31 mouse cellular contexts compared by ENCODE assay signal in genomic region chr2:144727136-144727535, GRCm38 (mm10).
"Had no signal": no experiment of that assay in that cellular context is flagged by ENCODE, and none has a peak within 500 bp of the region (broad histone marks: within the 10 kb centered on the region; RNA-seq: fewer than 3 reads in every experiment).

No protein-coding gene starts in this region.

- H3K9me3 ChIP-seq: limb, embryonic 10.5 days; limb, embryonic 12.5 days; limb, embryonic 13.5 days; limb, embryonic 15.5 days; liver, embryonic 12.5 days; liver, embryonic 13.5 days; liver, embryonic 15.5 days; lung, embryonic 15.5 days; megakaryocyte, embryonic 14.5 days; midbrain, embryonic 10.5 days; midbrain, embryonic 12.5 days; midbrain, embryonic 13.5 days; midbrain, embryonic 15.5 days; neural tube, embryonic 12.5 days had no signal

- H3K27ac ChIP-seq: left cerebral cortex, adult 2 months; limb, embryonic 10.5 days; limb, embryonic 12.5 days; limb, embryonic 13.5 days; limb, embryonic 15.5 days; liver, embryonic 12.5 days; liver, embryonic 13.5 days; liver, embryonic 14.5 days; liver, embryonic 15.5 days; lung, embryonic 15.5 days; macrophage; midbrain, embryonic 10.5 days; midbrain, embryonic 12.5 days; midbrain, embryonic 13.5 days; midbrain, embryonic 15.5 days; neural tube, embryonic 12.5 days had no signal

- H3K9ac ChIP-seq: limb, embryonic 12.5 days; limb, embryonic 13.5 days; limb, embryonic 15.5 days; liver, embryonic 12.5 days; liver, embryonic 13.5 days; liver, embryonic 14.5 days; liver, embryonic 15.5 days; liver, postnatal 0 days; lung, embryonic 14.5 days; lung, embryonic 15.5 days; midbrain, embryonic 12.5 days; midbrain, embryonic 13.5 days; midbrain, embryonic 15.5 days; neural tube, embryonic 12.5 days had no signal

- DNase-seq: left cerebral cortex, postnatal 4 days; liver; liver, embryonic 13.5 days; liver, postnatal 0 days; lung, adult 18-20 months; lung, adult 2 months; lung, embryonic 14.5 days; lung, postnatal 10 days; lung, postnatal 14 days; lung, postnatal 36 days; lung, postnatal 4 days; midbrain, embryonic 14.5 days had no signal

- H3K36me3 ChIP-seq: limb, embryonic 10.5 days; limb, embryonic 12.5 days; limb, embryonic 13.5 days; limb, embryonic 15.5 days; liver, embryonic 12.5 days; liver, embryonic 13.5 days; liver, embryonic 15.5 days; lung, embryonic 15.5 days; midbrain, embryonic 10.5 days; midbrain, embryonic 12.5 days; midbrain, embryonic 13.5 days; midbrain, embryonic 15.5 days; neural tube, embryonic 12.5 days had no signal

- H3K4me1 ChIP-seq: limb, embryonic 10.5 days; limb, embryonic 12.5 days; limb, embryonic 13.5 days; limb, embryonic 15.5 days; liver, embryonic 12.5 days; liver, embryonic 13.5 days; liver, embryonic 15.5 days; lung, embryonic 15.5 days; midbrain, embryonic 10.5 days; midbrain, embryonic 12.5 days; midbrain, embryonic 13.5 days; midbrain, embryonic 15.5 days; neural tube, embryonic 12.5 days had no signal

- ATAC-seq: liver, embryonic 12.5 days; liver, postnatal 0 days; lung, postnatal 0 days; midbrain, embryonic 13.5 days; midbrain, embryonic 15.5 days had no signal

- H3K27me3 ChIP-seq: limb, embryonic 12.5 days; limb, embryonic 13.5 days; limb, embryonic 15.5 days; liver, embryonic 12.5 days; liver, embryonic 13.5 days; liver, embryonic 15.5 days; lung, embryonic 15.5 days; megakaryocyte, embryonic 14.5 days; midbrain, embryonic 12.5 days; midbrain, embryonic 13.5 days; midbrain, embryonic 15.5 days; neural tube, embryonic 12.5 days had no signal

- H3K4me2 ChIP-seq: limb, embryonic 12.5 days; limb, embryonic 13.5 days; limb, embryonic 15.5 days; liver, embryonic 11.5 days; liver, embryonic 12.5 days; liver, embryonic 13.5 days; liver, embryonic 15.5 days; lung, embryonic 14.5 days; lung, embryonic 15.5 days; midbrain, embryonic 12.5 days; midbrain, embryonic 13.5 days; midbrain, embryonic 15.5 days; neural tube, embryonic 12.5 days had no signal

- H3K4me3 ChIP-seq: left cerebral cortex, adult 2 months; limb, embryonic 10.5 days; limb, embryonic 12.5 days; limb, embryonic 13.5 days; limb, embryonic 15.5 days; liver, embryonic 12.5 days; liver, embryonic 13.5 days; liver, embryonic 15.5 days; lung, embryonic 15.5 days; megakaryocyte, embryonic 14.5 days; midbrain, embryonic 10.5 days; midbrain, embryonic 12.5 days; midbrain, embryonic 13.5 days; midbrain, embryonic 15.5 days; myocyte; neural tube, embryonic 12.5 days had no signal
